Mouse (Mus musculus) myocyte (in vitro differentiated cells): ENCODE measurements around the gene Nps.

Source experiments
- CEBPB ChIP-seq: IDR thresholded peaks from 2 replicates; pipeline ENCODE4 v1.6.1; 2011; ENCODE audit warnings: mild to moderate bottlenecking, moderate library complexity; ENCODE audit not compliant: poor library complexity, insufficient read depth, severe bottlenecking
- E2F4 ChIP-seq: IDR thresholded peaks from one replicate; pipeline ENCODE4 v1.6.1; 2011; ENCODE audit warnings: mild to moderate bottlenecking, control low read depth, moderate library complexity; ENCODE audit not compliant: insufficient read depth
- MAX ChIP-seq: IDR thresholded peaks from one replicate; pipeline ENCODE4 v1.6.1; 2011; ENCODE audit warnings: low read depth, mild to moderate bottlenecking, control low read depth
- MYOD1 ChIP-seq, 3 experiments: IDR thresholded peaks; one replicate each; pipeline ENCODE4 v1.6.1; 2011; ENCODE audit warnings: control low read depth in 2 of 3, low read depth in 2 of 3, mild to moderate bottlenecking in 2 of 3, moderate library complexity in 1 of 3; ENCODE audit not compliant: insufficient read length in 2 of 3, control insufficient read depth in 1 of 3
- MYOG ChIP-seq, 3 experiments: IDR thresholded peaks; one replicate each; pipeline ENCODE4 v1.6.1; 2011; ENCODE audit warnings: control low read depth in 2 of 3, low read depth in 2 of 3, mild to moderate bottlenecking in 2 of 3; ENCODE audit not compliant: insufficient read length in 2 of 3, control insufficient read depth in 1 of 3, insufficient read depth in 1 of 3
- POLR2A ChIP-seq: IDR thresholded peaks from one replicate; pipeline ENCODE4 v1.6.1; 2011; ENCODE audit warnings: low read depth, mild to moderate bottlenecking, control low read depth, moderate library complexity; ENCODE audit not compliant: insufficient read length
- POLR2AphosphoS2 ChIP-seq: IDR thresholded peaks from one replicate; pipeline ENCODE4 v1.6.1; 2011; ENCODE audit warnings: low read depth, control low read depth; ENCODE audit not compliant: insufficient read length
- REST ChIP-seq: IDR thresholded peaks from one replicate; pipeline ENCODE4 v1.6.1; 2011; ENCODE audit warnings: mild to moderate bottlenecking, control low read depth, moderate library complexity; ENCODE audit not compliant: insufficient read depth, insufficient read length
- TCF12 ChIP-seq: IDR thresholded peaks from one replicate; pipeline ENCODE4 v1.6.1; 2011; ENCODE audit warnings: mild to moderate bottlenecking, control low read depth; ENCODE audit not compliant: poor library complexity, insufficient read depth, severe bottlenecking
- TCF3 ChIP-seq: IDR thresholded peaks from one replicate; pipeline ENCODE4 v1.6.1; 2011; ENCODE audit warnings: low read depth, control low read depth; ENCODE audit not compliant: insufficient read length
- USF1 ChIP-seq: IDR thresholded peaks from one replicate; pipeline ENCODE4 v1.6.1; 2011; ENCODE audit warnings: low read depth, mild to moderate bottlenecking, control low read depth, moderate library complexity

DNA sequence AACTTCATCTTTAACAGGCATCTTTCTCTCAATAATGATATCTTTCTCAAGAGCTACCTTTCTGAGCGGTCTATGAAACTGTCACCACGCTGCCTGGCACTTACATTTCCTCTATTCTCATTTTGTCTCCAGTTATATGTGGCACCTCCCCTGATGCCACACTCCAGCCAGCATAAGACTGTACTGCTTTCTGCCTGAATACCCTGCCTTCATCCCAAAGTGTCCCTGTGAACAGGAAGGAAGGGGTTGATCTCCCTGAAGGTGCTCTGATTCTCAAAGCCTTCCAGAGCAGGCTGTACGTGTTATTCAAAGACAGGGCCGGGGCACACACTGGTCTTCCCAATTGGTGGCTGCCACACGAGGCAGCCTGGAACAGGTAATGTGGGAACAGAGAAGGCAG lies 12.1 kb upstream of the Nps start:
- TF ChIP-seq E2F4, result no peak
- no peak for TF ChIP-seq POLR2A
- no peak for TF ChIP-seq CEBPB
- TF ChIP-seq MAX, result no peak
- TF ChIP-seq TCF12, result no peak
- no peak for TF ChIP-seq MYOG (IDR thresholded peaks at IDR 0.05; ENCODE audit: control insufficient read depth in 1 of 3, insufficient read depth in 1 of 3, insufficient read length in 2 of 3, low read depth in 2 of 3)
- no peak for TF ChIP-seq USF1
- TF ChIP-seq REST, result no peak
- no peak for TF ChIP-seq POLR2AphosphoS2
- no peak for TF ChIP-seq MYOD1 (IDR thresholded peaks at IDR 0.05; ENCODE audit: control insufficient read depth in 1 of 3, insufficient read length in 2 of 3, low read depth in 2 of 3)
- TF ChIP-seq TCF3, result no peak
